Comparison of ENCODE assay signal across 12 mouse cellular contexts in the genomic region with DNA sequence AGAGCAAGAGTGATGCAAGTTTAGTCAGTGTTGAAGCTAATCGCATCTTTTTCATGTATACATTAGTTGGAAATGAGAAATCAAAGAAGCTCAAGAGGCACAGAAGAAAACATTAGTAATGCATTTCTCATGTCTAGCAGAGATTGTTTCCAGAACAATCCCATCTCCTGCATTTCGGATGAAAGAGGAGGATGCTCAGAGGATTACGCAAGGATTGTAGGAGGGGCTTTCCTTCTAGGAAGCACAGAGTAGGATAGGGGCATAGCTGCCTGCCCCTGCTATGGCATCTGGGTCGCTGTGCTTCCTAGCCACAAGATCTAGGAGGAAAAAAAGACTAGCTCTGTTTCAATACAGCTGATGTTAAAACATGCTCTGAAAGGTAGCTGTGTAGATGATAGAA. TPM values are rescaled to one million over a fixed set of nuclear protein-coding genes. Genes with fewer than 3 reads are reported as not detected.
DNase-seq lines count a peak whose midpoint lies in the region; ATAC-seq and TF ChIP-seq lines count a peak whose summit lies in the region.
"Had no signal": no experiment of that assay in that cellular context is flagged by ENCODE, and none has a peak within 500 bp of the region (broad histone marks: within the 10 kb centered on the region; RNA-seq: fewer than 3 reads in every experiment).

No protein-coding gene starts in this region.

- H3K4me1 ChIP-seq in embryonic facial prominence, embryonic 10.5 days = peaks cover 28% of the 10 kb centered on the region
- H3K4me1 ChIP-seq in hindbrain, embryonic 12.5 days = peaks cover 24% of the 10 kb centered on the region
- H3K4me1 ChIP-seq in midbrain, embryonic 16.5 days (ENCODE audit: control insufficient read depth, insufficient read depth, low read length) = peaks cover 29% of the 10 kb centered on the region
- peaks cover 3% of the 10 kb centered on the region; the same call in 1 of the 2 replicates for H3K4me1 ChIP-seq in cerebellum, adult 2 months (ENCODE audit: control insufficient read depth, insufficient read depth, low read length)

- H3K4me3 ChIP-seq in left cerebral cortex, adult 2 months = no peak overlapping the region
- H3K4me3 ChIP-seq in embryonic facial prominence, embryonic 10.5 days = no peak overlapping the region
- no peak overlapping the region for H3K4me3 ChIP-seq in hindbrain, embryonic 12.5 days
- H3K4me3 ChIP-seq in midbrain, embryonic 16.5 days (ENCODE audit: low read depth, low read length) = no peak overlapping the region
- H3K4me3 ChIP-seq in cerebellum, adult 2 months (replicated peaks; ENCODE audit: insufficient read depth, low read depth, low read length) = no peak overlapping the region

- no peaks in the 10 kb centered on the region for H3K9me3 ChIP-seq in embryonic facial prominence, embryonic 10.5 days
- no peaks in the 10 kb centered on the region for H3K9me3 ChIP-seq in hindbrain, embryonic 12.5 days (replicated peaks)
- H3K9me3 ChIP-seq in midbrain, embryonic 16.5 days (replicated peaks; ENCODE audit: control insufficient read depth, low read length, poor library complexity, severe bottlenecking) = no peaks in the 10 kb centered on the region

- peak overlapping the region; percentile 99 for H3K27ac ChIP-seq in left cerebral cortex, adult 2 months
- H3K27ac ChIP-seq in embryonic facial prominence, embryonic 10.5 days (replicated peaks) = peak overlapping the region; percentile 97; the same call in 1 of the 2 replicates
- H3K27ac ChIP-seq in hindbrain, embryonic 12.5 days = peak overlapping the region; percentile 99
- peak overlapping the region; percentile 100 for H3K27ac ChIP-seq in midbrain, embryonic 16.5 days (ENCODE audit: low read length)
- H3K27ac ChIP-seq in cerebellum, adult 2 months (ENCODE audit: insufficient read depth, low read length) = no peak overlapping the region

- no peak for ATAC-seq in hindbrain, embryonic 12.5 days (ENCODE audit: low FRiP score)
- ATAC-seq in midbrain, embryonic 16.5 days = no peak

- H3K4me2 ChIP-seq in hindbrain, embryonic 12.5 days (replicated peaks) = no peak overlapping the region
- H3K4me2 ChIP-seq in midbrain, embryonic 16.5 days (ENCODE audit: low read length) = peak overlapping the region; percentile 7; the same call in 1 of the 2 replicates

- no peak overlapping the region for H3K9ac ChIP-seq in hindbrain, embryonic 12.5 days
- no peak overlapping the region; the same call in 1 of the 2 replicates for H3K9ac ChIP-seq in midbrain, embryonic 16.5 days (ENCODE audit: low read depth, low read length)

- 51% methylated on average over 4 of the region's 4 CpGs for WGBS in embryonic facial prominence, embryonic 10.5 days
- 49% methylated on average over 4 of the region's 4 CpGs for WGBS in hindbrain, embryonic 12.5 days
- WGBS in midbrain, embryonic 16.5 days = 22% methylated on average over 4 of the region's 4 CpGs
- WGBS in cerebellum, adult 2 months = 64% methylated on average over 4 of the region's 4 CpGs

- no peak for DNase-seq in left cerebral cortex, adult 2 months (ENCODE audit: extremely low spot score in 1 of 2, low spot score in 2 of 2)
- DNase-seq in left cerebral cortex, postnatal 4 days = no peak
- no peak for DNase-seq in embryonic facial prominence, embryonic 10.5 days (ENCODE audit: low spot score)
- no peak for DNase-seq in lung, adult 18-20 months
- no peak for DNase-seq in cerebellum, adult 2 months
- DNase-seq in adrenal gland, adult (ENCODE audit: inconsistent age in 2 of 2, low spot score in 1 of 2) = no peak
- DNase-seq: adrenal gland, postnatal 14 days; kidney, adult 2 months; layer of hippocampus, adult 9-11 months had no signal

- no peaks in the 10 kb centered on the region for H3K27me3 ChIP-seq in embryonic facial prominence, embryonic 10.5 days (replicated peaks; ENCODE audit: low read depth, poor library complexity, severe bottlenecking)
- H3K27me3 ChIP-seq in hindbrain, embryonic 12.5 days = no peaks in the 10 kb centered on the region
- H3K27me3 ChIP-seq in midbrain, embryonic 16.5 days (ENCODE audit: control insufficient read depth, insufficient read depth, low read depth, low read length) = no peaks in the 10 kb centered on the region
- H3K27me3 ChIP-seq in cerebellum, adult 2 months (ENCODE audit: control insufficient read depth, insufficient read depth, low read length) = no peaks in the 10 kb centered on the region
- H3K27me3 ChIP-seq: CH12.LX had no signal

- TF ChIP-seq POLR2A in cerebellum, adult 2 months (IDR thresholded peaks at IDR 0.05; ENCODE audit: borderline replicate concordance, insufficient read depth, low read length) = no peak

- intact Hi-C loops in left cerebral cortex, adult 2 months (cut with DNase I) = no loop called here
- intact Hi-C loops in left cerebral cortex, postnatal 4 days (cut with DNase I) = no loop called here

- no peak for TF ChIP-seq CTCF in left cerebral cortex, adult 2 months (IDR thresholded peaks at IDR 0.05)
- no peak for TF ChIP-seq CTCF in cerebellum, adult 2 months (IDR thresholded peaks at IDR 0.05; ENCODE audit: borderline replicate concordance, insufficient read depth, low read depth, low read length)

- no peaks in the 10 kb centered on the region for H3K36me3 ChIP-seq in embryonic facial prominence, embryonic 10.5 days (replicated peaks)
- no peaks in the 10 kb centered on the region for H3K36me3 ChIP-seq in hindbrain, embryonic 12.5 days
- no peaks in the 10 kb centered on the region for H3K36me3 ChIP-seq in midbrain, embryonic 16.5 days (ENCODE audit: control insufficient read depth, insufficient read depth, low read length)

RNA-seq across cellular contexts. Expression of a gene that starts 1.2 kb away (rescaled TPM):
- total RNA-seq in left cerebral cortex, adult 2 months (2021) = 100 to 1,000 TPM; 169 to 185 TPM
- 100 to 1,000 TPM; 118 to 124 TPM for total RNA-seq in left cerebral cortex, postnatal 4 days (2021)
- polyA plus RNA-seq in embryonic facial prominence, embryonic 10.5 days (2016; fragmentation: Nextera tagmentation; extraction: Ambion mirVana) = 23.3 and 23.9 TPM in 2 replicates
- 74.0 and 80.3 TPM in 2 replicates for polyA plus RNA-seq in hindbrain, embryonic 12.5 days (2016; fragmentation: Nextera tagmentation; extraction: Ambion mirVana)
- 143 and 144 TPM in 2 replicates for polyA plus RNA-seq in midbrain, embryonic 16.5 days (2015; fragmentation: Nextera tagmentation; extraction: Ambion mirVana)
- 66.8 and 72.3 TPM in 2 replicates for polyA plus RNA-seq in cerebellum, adult 2 months (2012; rRNA removed)
